Mouse (Mus musculus) skeletal muscle tissue, postnatal 0 days (tissue): ENCODE results near the gene Cxcl1. TPM values are rescaled to one million over a fixed set of nuclear protein-coding genes. Genes with fewer than 3 reads are reported as not detected.

Experiments used
- polyA plus RNA-seq: library from polyadenylated mRNA; unstranded; fragments of >200 nt; fragmentation: Nextera tagmentation; extraction: Ambion mirVana; gene quantifications from 2 replicates; pipeline ENCODE4 v1.2.1, GENCODE M21; 2015

Cxcl1 gene
- polyA plus RNA-seq: 0.62 and 1.3 TPM in 2 replicates

DNA sequence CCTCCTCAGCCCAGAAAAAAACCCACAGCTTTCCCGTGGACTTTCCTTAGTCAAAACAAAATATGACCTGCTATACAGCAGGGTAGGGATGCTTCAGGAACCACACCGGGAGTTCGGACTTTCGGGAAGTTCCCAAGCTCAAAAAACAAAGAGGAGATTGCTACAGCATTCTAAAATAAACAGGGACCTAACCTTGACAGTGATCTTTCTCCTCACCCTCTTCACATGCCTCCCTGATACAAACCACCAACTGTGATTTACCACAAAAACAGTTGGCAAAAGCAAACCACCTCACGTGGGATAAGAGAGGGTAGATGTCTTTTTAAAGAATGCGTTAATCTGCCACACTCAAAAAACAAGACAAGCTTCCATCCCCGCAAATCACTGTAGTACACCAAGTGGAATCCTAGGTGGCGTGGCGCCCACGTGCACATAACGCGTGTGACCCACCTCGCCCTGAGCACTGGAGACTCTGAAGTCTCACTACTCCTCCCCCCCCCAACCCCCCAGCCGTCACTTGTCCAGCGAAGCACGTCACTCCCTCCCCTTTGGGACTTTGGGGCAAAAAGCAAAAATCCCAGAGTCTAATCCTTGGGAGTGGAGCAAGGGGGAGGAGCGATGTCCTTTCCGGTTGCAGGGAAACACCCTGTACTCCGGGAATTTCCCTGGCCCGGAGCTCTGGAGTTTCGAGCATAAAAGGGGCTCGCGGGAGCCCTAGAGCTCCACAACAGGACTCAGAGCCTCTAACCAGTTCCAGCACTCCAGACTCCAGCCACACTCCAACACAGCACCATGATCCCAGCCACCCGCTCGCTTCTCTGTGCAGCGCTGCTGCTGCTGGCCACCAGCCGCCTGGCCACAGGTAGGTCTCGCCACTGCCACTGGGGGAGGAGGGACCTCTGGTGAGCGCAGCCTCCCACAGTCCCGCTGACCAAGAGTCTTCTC lies at the start of gene Cxcl1:
TSS of gene Cxcl1 (plus strand) at position 723 of the 945 bp plus-strand sequence.

DNA sequence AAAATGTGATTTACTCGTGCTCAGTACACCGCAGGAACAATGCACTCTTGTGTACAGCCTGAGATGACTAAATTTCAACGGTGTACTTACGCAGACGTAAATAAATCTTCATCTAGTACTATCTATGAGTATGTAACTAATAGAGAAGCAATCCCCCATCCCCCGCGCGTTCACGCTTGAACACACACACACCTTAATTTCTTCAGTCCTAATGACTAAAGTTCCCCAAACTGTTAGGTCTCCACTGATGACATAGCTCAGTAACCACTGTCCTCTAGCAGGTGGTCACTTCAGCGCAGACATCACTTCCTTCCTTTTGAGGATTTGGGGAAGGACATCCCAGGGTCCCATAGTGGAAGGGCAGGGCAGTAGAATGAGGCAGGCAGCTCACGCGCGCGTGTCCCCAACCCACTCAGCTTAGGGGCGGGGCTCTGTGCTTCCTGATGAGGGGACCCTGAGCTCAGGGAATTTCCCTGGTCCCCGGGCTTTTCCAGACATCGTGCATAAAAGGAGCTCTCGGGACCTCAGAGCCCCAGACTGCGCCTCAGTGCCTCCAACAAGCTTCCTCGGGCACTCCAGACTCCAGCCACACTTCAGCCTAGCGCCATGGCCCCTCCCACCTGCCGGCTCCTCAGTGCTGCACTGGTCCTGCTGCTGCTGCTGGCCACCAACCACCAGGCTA lies 12.4 kb downstream of the Cxcl1 start, which contains the start of gene Cxcl2:
TSS of gene Cxcl2 (plus strand) at position 533 of the 682 bp plus-strand sequence.

DNA sequence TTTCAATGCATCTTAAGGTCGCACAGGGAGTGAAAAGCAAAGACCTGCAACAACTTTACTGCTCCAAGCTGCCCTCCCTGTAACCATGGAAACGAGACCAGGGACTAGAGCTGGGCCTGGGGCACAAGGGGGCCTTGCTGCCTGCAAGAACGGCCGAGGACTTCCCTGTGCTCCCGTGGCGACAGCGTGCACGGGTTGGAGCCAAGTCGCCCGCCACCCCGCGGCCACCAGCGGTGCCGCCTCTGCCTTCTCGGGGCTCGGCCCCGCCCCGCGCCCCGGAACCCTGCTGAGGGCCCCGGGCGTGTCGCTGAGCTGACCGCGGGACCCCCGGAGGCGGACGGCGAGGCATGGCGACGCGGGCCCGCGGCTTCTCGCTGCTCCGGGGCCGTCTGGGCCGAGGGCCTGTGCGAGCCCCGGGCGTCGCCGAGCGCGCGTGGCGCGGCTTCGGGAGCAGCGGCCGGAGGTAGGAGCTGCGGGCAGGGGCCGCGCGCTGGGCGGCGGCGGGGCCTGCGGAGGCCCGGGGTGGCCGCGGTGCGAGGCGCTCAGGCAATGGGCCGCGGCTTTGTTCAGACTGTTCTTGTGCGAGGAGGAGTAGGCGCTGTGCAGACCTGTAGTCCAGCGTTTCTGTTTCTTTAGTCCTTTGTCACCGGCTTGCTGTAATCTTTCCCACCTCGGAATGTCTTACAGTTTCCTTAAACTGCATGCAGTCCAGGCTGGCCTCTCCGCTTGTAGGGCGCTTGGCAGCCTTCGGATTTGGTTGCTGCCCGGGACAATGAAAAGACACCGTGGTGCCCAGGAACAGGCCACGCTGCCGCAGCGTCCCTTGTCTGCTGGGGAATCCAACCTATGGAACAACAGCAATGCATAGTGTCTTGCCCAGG lies 40.2 kb downstream of the Cxcl1 start, which contains the start of gene Mthfd2l:
TSS of gene Mthfd2l (plus strand) at position 147 of the 881 bp plus-strand sequence.

Other genes starting within 250 kb of the Cxcl1 start
- not detected in 2 replicates for gene Cxcl5, start 131.9 kb upstream of the Cxcl1 start, polyA plus RNA-seq
- gene Ppbp, start 122.7 kb upstream of the Cxcl1 start, polyA plus RNA-seq: 2.2 and 3.5 TPM in 2 replicates
- gene Pf4, start 118.8 kb upstream of the Cxcl1 start, polyA plus RNA-seq: 257 and 400 TPM in 2 replicates
- not detected in 2 replicates for gene Cxcl3, start 105.1 kb upstream of the Cxcl1 start, polyA plus RNA-seq
- not detected in 2 replicates for gene Cxcl15, start 96.7 kb upstream of the Cxcl1 start, polyA plus RNA-seq
- gene Cxcl2, start 12.6 kb downstream of the Cxcl1 start, polyA plus RNA-seq: not detected in 2 replicates
- gene Mthfd2l, start 39.9 kb downstream of the Cxcl1 start, polyA plus RNA-seq: 23.2 and 26.4 TPM in 2 replicates
- gene Epgn, start 136.2 kb downstream of the Cxcl1 start, polyA plus RNA-seq: 0.29 and 0.35 TPM in 2 replicates
- gene Ereg, start 183.4 kb downstream of the Cxcl1 start, polyA plus RNA-seq: 0.04 TPM in 1 of 2 replicates, not detected in the other
- gene Areg, start 248.4 kb downstream of the Cxcl1 start, polyA plus RNA-seq: not detected in 2 replicates